Mouse (Mus musculus) heart, embryonic 14.5 days (tissue): Measurements from ENCODE around the gene Vpreb3. TPM values are rescaled to one million over a fixed set of nuclear protein-coding genes. Genes with fewer than 3 reads are reported as not detected.
A peak's percentile ranks its signal among the peaks of the same experiment; 100 is the strongest.

Experiments
- ATAC-seq: fragments of 200-750 bp; cut with Nextera tagmentation; 2 replicates; pipeline ENCODE4 v1.8.0; 2017; ENCODE audit warnings: low read depth, moderate TSS enrichment; ENCODE audit not compliant: insufficient number of reproducible peaks, insufficient read depth, low FRiP score
- H3K27ac ChIP-seq, 2 experiments: fragments of 200-500 bp in 1 of 2; fragments of 300-500 bp in 1 of 2; sonication (generic) in 1 of 2; replicated peaks in 1 of 2; 2 replicates each; pipeline ENCODE4 v1.5.1; 2012 to 2014; ENCODE audit warnings: low read depth in 2 of 2, low read length in 2 of 2, control low read depth in 1 of 2, mild to moderate bottlenecking in 1 of 2, mixed read lengths in 1 of 2; ENCODE audit not compliant: control insufficient read depth in 1 of 2, insufficient read depth in 1 of 2
- H3K27me3 ChIP-seq: fragments of 300-500 bp; sonication (generic); 2 replicates; pipeline ENCODE4 v1.6.1; 2014; ENCODE audit warnings: mild to moderate bottlenecking, low read length, control low read depth; ENCODE audit not compliant: control insufficient read depth, insufficient read depth
- H3K36me3 ChIP-seq: fragments of 300-500 bp; sonication (generic); 2 replicates; pipeline ENCODE4 v1.6.1; 2014; ENCODE audit warnings: mild to moderate bottlenecking, control low read depth, low read length, mixed read lengths; ENCODE audit not compliant: control insufficient read depth, insufficient read depth
- H3K4me1 ChIP-seq, 2 experiments: fragments of 200-500 bp in 1 of 2; fragments of 300-500 bp in 1 of 2; sonication (generic) in 1 of 2; 2 replicates each; pipeline ENCODE4 v1.6.1; 2012 to 2014; ENCODE audit warnings: low read length in 2 of 2, control low read depth in 1 of 2, mixed read lengths in 1 of 2; ENCODE audit not compliant: control insufficient read depth in 2 of 2, insufficient read depth in 2 of 2
- H3K4me2 ChIP-seq: fragments of 300-500 bp; sonication (generic); 2 replicates; pipeline ENCODE4 v1.6.1; 2014; ENCODE audit warnings: mild to moderate bottlenecking, low read length
- H3K4me3 ChIP-seq, 2 experiments: fragments of 200-500 bp in 1 of 2; fragments of 300-500 bp in 1 of 2; sonication (generic) in 1 of 2; 2 replicates each; pipeline ENCODE4 v1.5.1; 2012 to 2014; ENCODE audit warnings: low read length in 2 of 2, mild to moderate bottlenecking in 2 of 2, control low read depth in 1 of 2, low read depth in 1 of 2, moderate library complexity in 1 of 2; ENCODE audit not compliant: control insufficient read depth in 1 of 2, insufficient read depth in 1 of 2
- H3K9ac ChIP-seq: fragments of 300-500 bp; sonication (generic); 2 replicates; pipeline ENCODE4 v1.6.1; 2014; ENCODE audit warnings: mild to moderate bottlenecking, low read length
- H3K9me3 ChIP-seq: fragments of 300-500 bp; sonication (generic); 2 replicates; pipeline ENCODE4 v1.6.1; 2016; ENCODE audit warnings: low read length, control low read depth; ENCODE audit not compliant: control insufficient read depth
- WGBS: fragments of 180-500 bp; shearing (Covaris S2); extraction: QIAGEN DNeasy Blood & Tissue Kit; methylation state at CpG from one replicate; pipeline ENCODE4 v1.1.7; 2014; 5-methylcytosine and 5-hydroxymethylcytosine counted together
- polyA plus RNA-seq: library from polyadenylated mRNA; unstranded; fragments of >200 nt; fragmentation: Nextera tagmentation; extraction: Ambion mirVana; gene quantifications from 2 replicates; pipeline ENCODE4 v1.2.1, GENCODE M21; 2014

Vpreb3 gene
- polyA plus RNA-seq, 1 experiment from 2014 or later = 0.46 TPM

GRCm38 (mm10) chr10:75898846-75899245, 44.0 kb upstream of the Vpreb3 start:
- H3K4me1 ChIP-seq = peaks cover 10 to 24% of the 10 kb centered on the region in 2 experiments
- H3K27me3 ChIP-seq = no peaks in the 10 kb centered on the region
- ATAC-seq = peak; percentile 49
- peak overlapping the region; percentile 47; the same call in 1 of the 2 replicates for H3K9ac ChIP-seq
- peak overlapping the region; percentile 65 to 69 for H3K27ac ChIP-seq
- H3K4me2 ChIP-seq = 0 out of 2 replicates have a peak overlapping the region, but pooled peaks have one; percentile 1
- no peaks in the 10 kb centered on the region for H3K9me3 ChIP-seq
- H3K4me3 ChIP-seq = no peak overlapping the region
- peaks cover 84% of the 10 kb centered on the region for H3K36me3 ChIP-seq
- 26% methylated on average over 3 of the region's 3 CpGs for WGBS

GRCm38 (mm10) chr10:75904391-75904790, 38.5 kb upstream of the Vpreb3 start:
- WGBS = 82% methylated on average over 5 of the region's 5 CpGs
- no peak overlapping the region for H3K4me3 ChIP-seq
- H3K9ac ChIP-seq = no peak overlapping the region
- ATAC-seq = no peak
- no peak overlapping the region for H3K27ac ChIP-seq
- H3K4me2 ChIP-seq = no peak overlapping the region
- no peaks in the 10 kb centered on the region for H3K27me3 ChIP-seq
- H3K9me3 ChIP-seq = no peaks in the 10 kb centered on the region
- peaks cover 0 to 4% of the 10 kb centered on the region in 2 experiments; a peak in 3 of 4 replicates for H3K4me1 ChIP-seq
- H3K36me3 ChIP-seq = peaks cover 90% of the 10 kb centered on the region

GRCm38 (mm10) chr10:75906882-75907281, 36.0 kb upstream of the Vpreb3 start:
- ATAC-seq = no peak
- Histone ChIP-seq H3K27ac (no peak overlapping the region), H3K4me1 (no peaks in the 10 kb centered on the region), H3K9me3 (no peaks in the 10 kb centered on the region), H3K9ac (no peak overlapping the region), H3K36me3 (peaks cover 95% of the 10 kb centered on the region), H3K4me2 (no peak overlapping the region), H3K27me3 (no peaks in the 10 kb centered on the region), H3K4me3 (no peak overlapping the region)
- 94% methylated on average over 4 of the region's 4 CpGs for WGBS

- no peaks in the 10 kb centered on the region for H3K9me3 ChIP-seq
- 75% methylated on average over 2 of the region's 2 CpGs for WGBS
- H3K27ac ChIP-seq = no peak overlapping the region
- H3K4me2 ChIP-seq = no peak overlapping the region
- H3K9ac ChIP-seq = no peak overlapping the region
- ATAC-seq = no peak
- H3K36me3 ChIP-seq = peaks cover 85% of the 10 kb centered on the region
- H3K4me1 ChIP-seq = peaks cover 3 to 10% of the 10 kb centered on the region in 2 experiments; a peak in 2 of 4 replicates
- H3K4me3 ChIP-seq = no peak overlapping the region
- H3K27me3 ChIP-seq = no peaks in the 10 kb centered on the region
Measured at GRCm38 (mm10) chr10:75910698-75911097, 32.2 kb upstream of the Vpreb3 start.

- no peak for ATAC-seq
- Histone ChIP-seq H3K4me2 (no peak overlapping the region), H3K9me3 (no peaks in the 10 kb centered on the region), H3K9ac (0 out of 2 replicates have a peak overlapping the region, but pooled peaks have one; percentile 26), H3K4me3 (no peak overlapping the region), H3K27ac (no peak overlapping the region), H3K27me3 (no peaks in the 10 kb centered on the region), H3K36me3 (peaks cover 74% of the 10 kb centered on the region), H3K4me1 (peaks cover 3 to 12% of the 10 kb centered on the region in 2 experiments; a peak in 2 of 4 replicates)
- 39% methylated on average over 6 of the region's 6 CpGs for WGBS
Measured at GRCm38 (mm10) chr10:75913013-75913589, 29.8 kb upstream of the Vpreb3 start.

- no peak for ATAC-seq
- no peak overlapping the region for H3K27ac ChIP-seq
- peaks cover 4 to 33% of the 10 kb centered on the region in 2 experiments for H3K4me1 ChIP-seq
- no peaks in the 10 kb centered on the region for H3K27me3 ChIP-seq
- 42% methylated on average over 7 of the region's 7 CpGs for WGBS
- no peak overlapping the region for H3K4me2 ChIP-seq
- no peaks in the 10 kb centered on the region for H3K9me3 ChIP-seq
- no peak overlapping the region for H3K9ac ChIP-seq
- H3K36me3 ChIP-seq = peaks cover 68% of the 10 kb centered on the region
- H3K4me3 ChIP-seq = no peak overlapping the region
Measured at GRCm38 (mm10) chr10:75915557-75915956, 27.3 kb upstream of the Vpreb3 start.

GRCm38 (mm10) chr10:75916840-75917239, 26.0 kb upstream of the Vpreb3 start:
- H3K9ac ChIP-seq = no peak overlapping the region
- no peak overlapping the region for H3K27ac ChIP-seq
- H3K4me2 ChIP-seq = no peak overlapping the region
- H3K4me1 ChIP-seq = peaks cover 5 to 34% of the 10 kb centered on the region in 2 experiments
- no peaks in the 10 kb centered on the region for H3K9me3 ChIP-seq
- ATAC-seq = no peak
- H3K27me3 ChIP-seq = no peaks in the 10 kb centered on the region
- WGBS = 80% methylated on average over 8 of the region's 8 CpGs
- no peak overlapping the region for H3K4me3 ChIP-seq
- H3K36me3 ChIP-seq = peaks cover 56% of the 10 kb centered on the region

GRCm38 (mm10) chr10:75919026-75919425, 23.8 kb upstream of the Vpreb3 start:
- H3K27ac ChIP-seq = no peak overlapping the region
- no peak overlapping the region for H3K4me2 ChIP-seq
- H3K9me3 ChIP-seq = no peaks in the 10 kb centered on the region
- ATAC-seq = no peak
- no peak overlapping the region for H3K4me3 ChIP-seq
- 83% methylated on average over 5 of the region's 5 CpGs for WGBS
- H3K9ac ChIP-seq = no peak overlapping the region
- H3K27me3 ChIP-seq = no peaks in the 10 kb centered on the region
- H3K36me3 ChIP-seq = peaks cover 50% of the 10 kb centered on the region
- H3K4me1 ChIP-seq = peaks cover 2 to 35% of the 10 kb centered on the region in 2 experiments
